Mouse (Mus musculus) hindbrain, embryonic 15.5 days (tissue): Measurements from ENCODE around the gene Zdhhc24. TPM values are rescaled to one million over a fixed set of nuclear protein-coding genes. Genes with fewer than 3 reads are reported as not detected.

Experiments
- ATAC-seq: fragments of 200-750 bp; cut with Nextera tagmentation; 2 replicates; pipeline ENCODE4 v1.8.0; 2017; ENCODE audit warnings: low read depth, moderate number of reproducible peaks, moderate TSS enrichment; ENCODE audit not compliant: low FRiP score
- H3K27ac ChIP-seq: fragments of 300-500 bp; sonication (generic); replicated peaks from 2 replicates; pipeline ENCODE4 v1.5.1; 2015; ENCODE audit warnings: mild to moderate bottlenecking, inconsistent platforms
- H3K27me3 ChIP-seq: fragments of 300-500 bp; sonication (generic); 2 replicates; pipeline ENCODE4 v1.6.1; 2015; ENCODE audit warnings: control low read depth, inconsistent platforms
- H3K36me3 ChIP-seq: fragments of 300-500 bp; sonication (generic); 2 replicates; pipeline ENCODE4 v1.6.1; 2015; ENCODE audit warnings: control low read depth, inconsistent platforms
- H3K4me1 ChIP-seq: fragments of 300-500 bp; sonication (generic); replicated peaks from 2 replicates; pipeline ENCODE4 v1.6.1; 2015; ENCODE audit warnings: control low read depth, inconsistent platforms
- H3K4me2 ChIP-seq: fragments of 300-500 bp; sonication (generic); 2 replicates; pipeline ENCODE4 v1.6.1; 2015; ENCODE audit warnings: moderate library complexity, mild to moderate bottlenecking, inconsistent platforms
- H3K4me3 ChIP-seq: fragments of 300-500 bp; sonication (generic); 2 replicates; pipeline ENCODE4 v1.5.1; 2015; ENCODE audit warnings: mild to moderate bottlenecking, inconsistent platforms
- H3K9ac ChIP-seq: fragments of 300-500 bp; sonication (generic); 2 replicates; pipeline ENCODE4 v1.6.1; 2015; ENCODE audit warnings: inconsistent platforms
- H3K9me3 ChIP-seq: fragments of 300-500 bp; sonication (generic); 2 replicates; pipeline ENCODE4 v1.6.1; 2016; ENCODE audit warnings: control low read depth, inconsistent platforms
- WGBS: fragments of 180-500 bp; shearing (Covaris S2); methylation state at CpG from one replicate; pipeline ENCODE4 v1.1.7; 2015; 5-methylcytosine and 5-hydroxymethylcytosine counted together
- polyA plus RNA-seq: library from polyadenylated mRNA; unstranded; fragments of >200 nt; fragmentation: Nextera tagmentation; extraction: Ambion mirVana; gene quantifications from 2 replicates; pipeline ENCODE4 v1.2.1, GENCODE M21; 2015

The Zdhhc24 gene
- polyA plus RNA-seq, 1 experiment from 2014 or later = 24.1 TPM

- Histone ChIP-seq H3K36me3 (peaks cover 47% of the 10 kb centered on the region), H3K4me2 (no peak overlapping the region)
Measured at GRCm38 (mm10) chr19:4925121-4925860, 46.8 kb downstream of the Zdhhc24 start.

GRCm38 (mm10) chr19:4927904-4928531 lies 49.5 kb downstream of the Zdhhc24 start, which contains the start of gene Dpp3:
TSS of gene Dpp3 (minus strand) at chr19:4928287.
- Histone ChIP-seq H3K9ac (peak within 1 kb of the TSS; percentile 46), H3K27ac (peak within 1 kb of the TSS; percentile 80), H3K36me3 (peaks cover 28% of the 10 kb centered on the region), H3K27me3 (no peaks in the 10 kb centered on the region), H3K9me3 (no peaks in the 10 kb centered on the region), H3K4me3 (peak within 1 kb of the TSS; percentile 56), H3K4me1 (peaks cover 33% of the 10 kb centered on the region), H3K4me2 (peak within 1 kb of the TSS; percentile 72)
- under 1% methylated on average over 32 of the region's 32 CpGs for WGBS
- ATAC-seq = peak; percentile 99

More at GRCm38 (mm10) chr19:4925121-4925860, 46.8 kb downstream of the Zdhhc24 start:
- no peak overlapping the region for H3K4me3 ChIP-seq
- H3K27ac ChIP-seq = no peak overlapping the region
- no peaks in the 10 kb centered on the region for H3K27me3 ChIP-seq
- peaks cover 33% of the 10 kb centered on the region for H3K4me1 ChIP-seq
- WGBS = 95% methylated on average over 11 of the region's 11 CpGs
- H3K9ac ChIP-seq = no peak overlapping the region
- H3K9me3 ChIP-seq = no peaks in the 10 kb centered on the region
- ATAC-seq = no peak

- WGBS = 57% methylated on average over 5 of the region's 5 CpGs
Measured at GRCm38 (mm10) chr19:4928781-4929180, 50.3 kb downstream of the Zdhhc24 start.

More at GRCm38 (mm10) chr19:4928781-4929180, 50.3 kb downstream of the Zdhhc24 start:
- no peak for ATAC-seq
- Histone ChIP-seq H3K27me3 (no peaks in the 10 kb centered on the region), H3K4me1 (peaks cover 33% of the 10 kb centered on the region), H3K4me3 (peak overlapping the region; percentile 56), H3K27ac (peak overlapping the region; percentile 80), H3K4me2 (peak overlapping the region; percentile 72), H3K36me3 (peaks cover 32% of the 10 kb centered on the region), H3K9ac (peak overlapping the region; percentile 42; the same call in 1 of the 2 replicates), H3K9me3 (no peaks in the 10 kb centered on the region)

Other genes with a start within 250 kb of the Zdhhc24 start
- 6.6 and 7.0 TPM in 2 replicates for gene Gm960, start 180.0 kb upstream of the Zdhhc24 start, polyA plus RNA-seq
- 29.2 and 33.5 TPM in 2 replicates for gene Sptbn2, start 167.5 kb upstream of the Zdhhc24 start, polyA plus RNA-seq
- 134 and 139 TPM in 2 replicates for gene Rbm4b, start 122.2 kb upstream of the Zdhhc24 start, polyA plus RNA-seq
- 72.3 and 87.5 TPM in 2 replicates for gene Rbm4, start 84.8 kb upstream of the Zdhhc24 start, polyA plus RNA-seq
- gene Gm21992, start 67.1 kb upstream of the Zdhhc24 start, polyA plus RNA-seq = 22.9 and 23.9 TPM in 2 replicates
- 62.4 and 64.8 TPM in 2 replicates for gene Rbm14, start 67.0 kb upstream of the Zdhhc24 start, polyA plus RNA-seq
- gene Ccs, start 39.3 kb upstream of the Zdhhc24 start, polyA plus RNA-seq = 40.8 and 41.4 TPM in 2 replicates
- gene Ccdc87, start 39.3 kb upstream of the Zdhhc24 start, polyA plus RNA-seq = 0.55 and 0.73 TPM in 2 replicates
- gene Ctsf, start 23.5 kb upstream of the Zdhhc24 start, polyA plus RNA-seq = 76.5 and 78.7 TPM in 2 replicates
- 1.6 and 2.3 TPM in 2 replicates for gene Actn3, start 759 bp upstream of the Zdhhc24 start, polyA plus RNA-seq
- 8.5 and 10.3 TPM in 2 replicates for gene Bbs1, start 28.0 kb downstream of the Zdhhc24 start, polyA plus RNA-seq
- gene Dpp3, start 49.6 kb downstream of the Zdhhc24 start, polyA plus RNA-seq = 106 and 108 TPM in 2 replicates
- 13.3 and 13.7 TPM in 2 replicates for gene Peli3, start 64.5 kb downstream of the Zdhhc24 start, polyA plus RNA-seq
- gene Mrpl11, start 83.5 kb downstream of the Zdhhc24 start, polyA plus RNA-seq = 95.7 and 101 TPM in 2 replicates
- gene Npas4, start 111.6 kb downstream of the Zdhhc24 start, polyA plus RNA-seq = 0.31 and 0.51 TPM in 2 replicates
- gene Slc29a2, start 145.2 kb downstream of the Zdhhc24 start, polyA plus RNA-seq = 12.2 and 15.4 TPM in 2 replicates
- gene B4gat1, start 160.2 kb downstream of the Zdhhc24 start, polyA plus RNA-seq = 93.1 and 97.9 TPM in 2 replicates
- 2.7 and 5.1 TPM in 2 replicates for gene AC124502.3, start 160.2 kb downstream of the Zdhhc24 start, polyA plus RNA-seq
- gene Brms1, start 162.7 kb downstream of the Zdhhc24 start, polyA plus RNA-seq = 30.7 and 31.7 TPM in 2 replicates
- gene Rin1, start 171.8 kb downstream of the Zdhhc24 start, polyA plus RNA-seq = 0.79 and 1.1 TPM in 2 replicates
- gene Cd248, start 189.4 kb downstream of the Zdhhc24 start, polyA plus RNA-seq = 19.8 and 22.0 TPM in 2 replicates
- gene Tmem151a, start 206.9 kb downstream of the Zdhhc24 start, polyA plus RNA-seq = 28.3 and 34.0 TPM in 2 replicates
- gene Yif1a, start 209.9 kb downstream of the Zdhhc24 start, polyA plus RNA-seq = 55.8 and 64.0 TPM in 2 replicates
- gene Cnih2, start 219.9 kb downstream of the Zdhhc24 start, polyA plus RNA-seq = 364 and 435 TPM in 2 replicates
- 210 and 222 TPM in 2 replicates for gene Rab1b, start 228.4 kb downstream of the Zdhhc24 start, polyA plus RNA-seq
- 76.9 and 90.2 TPM in 2 replicates for gene Klc2, start 239.9 kb downstream of the Zdhhc24 start, polyA plus RNA-seq